Mouse (Mus musculus): ENCODE data around the gene Trpm8. TPM values are rescaled to one million over a fixed set of nuclear protein-coding genes. Genes with fewer than 3 reads are reported as not detected.

Gene Trpm8
- polyA plus RNA-seq, 1 experiment from 2014 or later: 0.04 TPM

- 63% methylated on average over 4 of the region's 4 CpGs for WGBS
- Histone ChIP-seq H3K9ac (ENCODE audit: low read length) (no peak overlapping the region), H3K27ac (replicated peaks in 1 of 2; ENCODE audit: control insufficient read depth in 1 of 2, insufficient read depth in 1 of 2, low read depth in 2 of 2, low read length in 2 of 2) (no peak overlapping the region), H3K36me3 (ENCODE audit: control insufficient read depth, insufficient read depth, low read length) (no peaks in the 10 kb centered on the region), H3K4me1 (ENCODE audit: control insufficient read depth in 2 of 2, insufficient read depth in 2 of 2, low read length in 2 of 2) (no peaks in the 10 kb centered on the region), H3K9me3 (ENCODE audit: control insufficient read depth, low read length) (peaks cover 71% of the 10 kb centered on the region), H3K4me2 (ENCODE audit: low read length) (no peak overlapping the region), H3K4me3 (ENCODE audit: control insufficient read depth in 1 of 2, insufficient read depth in 1 of 2, low read depth in 1 of 2, low read length in 2 of 2) (no peak overlapping the region), H3K27me3 (ENCODE audit: control insufficient read depth, insufficient read depth, low read length) (no peaks in the 10 kb centered on the region)
- no peak for ATAC-seq (ENCODE audit: insufficient number of reproducible peaks, insufficient read depth, low FRiP score, low read depth)
These were observed 18.9 kb downstream of the Trpm8 start for GRCm38 (mm10) chr1:88296171-88296920.

- ATAC-seq (ENCODE audit: insufficient number of reproducible peaks, insufficient read depth, low FRiP score, low read depth): no peak
- H3K9me3 ChIP-seq (ENCODE audit: control insufficient read depth, low read length): peaks cover 76% of the 10 kb centered on the region
These were observed 20.2 kb downstream of the Trpm8 start for GRCm38 (mm10) chr1:88297480-88298258.

GRCm38 (mm10) chr1:88298686-88299528 lies 21.4 kb downstream of the Trpm8 start:
- peaks cover 85% of the 10 kb centered on the region for H3K9me3 ChIP-seq (ENCODE audit: control insufficient read depth, low read length)

More at GRCm38 (mm10) chr1:88297480-88298258, 20.2 kb downstream of the Trpm8 start:
- Histone ChIP-seq H3K36me3 (ENCODE audit: control insufficient read depth, insufficient read depth, low read length) (no peaks in the 10 kb centered on the region), H3K27me3 (ENCODE audit: control insufficient read depth, insufficient read depth, low read length) (no peaks in the 10 kb centered on the region), H3K4me3 (ENCODE audit: control insufficient read depth in 1 of 2, insufficient read depth in 1 of 2, low read depth in 1 of 2, low read length in 2 of 2) (no peak overlapping the region), H3K27ac (replicated peaks in 1 of 2; ENCODE audit: control insufficient read depth in 1 of 2, insufficient read depth in 1 of 2, low read depth in 2 of 2, low read length in 2 of 2) (no peak overlapping the region), H3K4me2 (ENCODE audit: low read length) (no peak overlapping the region), H3K9ac (ENCODE audit: low read length) (no peak overlapping the region), H3K4me1 (ENCODE audit: control insufficient read depth in 2 of 2, insufficient read depth in 2 of 2, low read length in 2 of 2) (no peaks in the 10 kb centered on the region)
- WGBS: 64% methylated on average over 7 of the region's 7 CpGs

GRCm38 (mm10) chr1:88299529-88299945 lies 22.1 kb downstream of the Trpm8 start:
- H3K27ac ChIP-seq (replicated peaks in 1 of 2; ENCODE audit: control insufficient read depth in 1 of 2, insufficient read depth in 1 of 2, low read depth in 2 of 2, low read length in 2 of 2): no peak overlapping the region
- peaks cover 87% of the 10 kb centered on the region for H3K9me3 ChIP-seq (ENCODE audit: control insufficient read depth, low read length)
- no peaks in the 10 kb centered on the region for H3K27me3 ChIP-seq (ENCODE audit: control insufficient read depth, insufficient read depth, low read length)
- ATAC-seq (ENCODE audit: insufficient number of reproducible peaks, insufficient read depth, low FRiP score, low read depth): no peak
- no peaks in the 10 kb centered on the region for H3K4me1 ChIP-seq (ENCODE audit: control insufficient read depth in 2 of 2, insufficient read depth in 2 of 2, low read length in 2 of 2)
- H3K9ac ChIP-seq (ENCODE audit: low read length): no peak overlapping the region
- H3K36me3 ChIP-seq (ENCODE audit: control insufficient read depth, insufficient read depth, low read length): no peaks in the 10 kb centered on the region
- no peak overlapping the region for H3K4me3 ChIP-seq (ENCODE audit: control insufficient read depth in 1 of 2, insufficient read depth in 1 of 2, low read depth in 1 of 2, low read length in 2 of 2)
- no peak overlapping the region for H3K4me2 ChIP-seq (ENCODE audit: low read length)
- 67% methylated on average over 2 of the region's 2 CpGs for WGBS

More at GRCm38 (mm10) chr1:88298686-88299528, 21.4 kb downstream of the Trpm8 start:
- Histone ChIP-seq H3K36me3 (ENCODE audit: control insufficient read depth, insufficient read depth, low read length) (no peaks in the 10 kb centered on the region), H3K4me2 (ENCODE audit: low read length) (no peak overlapping the region), H3K27me3 (ENCODE audit: control insufficient read depth, insufficient read depth, low read length) (no peaks in the 10 kb centered on the region), H3K4me3 (ENCODE audit: control insufficient read depth in 1 of 2, insufficient read depth in 1 of 2, low read depth in 1 of 2, low read length in 2 of 2) (no peak overlapping the region), H3K9ac (ENCODE audit: low read length) (no peak overlapping the region), H3K4me1 (ENCODE audit: control insufficient read depth in 2 of 2, insufficient read depth in 2 of 2, low read length in 2 of 2) (no peaks in the 10 kb centered on the region), H3K27ac (replicated peaks in 1 of 2; ENCODE audit: control insufficient read depth in 1 of 2, insufficient read depth in 1 of 2, low read depth in 2 of 2, low read length in 2 of 2) (no peak overlapping the region)
- no peak for ATAC-seq (ENCODE audit: insufficient number of reproducible peaks, insufficient read depth, low FRiP score, low read depth)
- WGBS: 53% methylated on average over 4 of the region's 4 CpGs

- 34% methylated on average over 5 of the region's 5 CpGs for WGBS
- Histone ChIP-seq H3K4me3 (ENCODE audit: control insufficient read depth in 1 of 2, insufficient read depth in 1 of 2, low read depth in 1 of 2, low read length in 2 of 2) (no peak overlapping the region), H3K9me3 (ENCODE audit: control insufficient read depth, low read length) (peaks cover 90% of the 10 kb centered on the region), H3K9ac (ENCODE audit: low read length) (no peak overlapping the region), H3K4me2 (ENCODE audit: low read length) (no peak overlapping the region), H3K27ac (replicated peaks in 1 of 2; ENCODE audit: control insufficient read depth in 1 of 2, insufficient read depth in 1 of 2, low read depth in 2 of 2, low read length in 2 of 2) (no peak overlapping the region), H3K27me3 (ENCODE audit: control insufficient read depth, insufficient read depth, low read length) (no peaks in the 10 kb centered on the region), H3K4me1 (ENCODE audit: control insufficient read depth in 2 of 2, insufficient read depth in 2 of 2, low read length in 2 of 2) (no peaks in the 10 kb centered on the region), H3K36me3 (ENCODE audit: control insufficient read depth, insufficient read depth, low read length) (no peaks in the 10 kb centered on the region)
- ATAC-seq (ENCODE audit: insufficient number of reproducible peaks, insufficient read depth, low FRiP score, low read depth): peak; percentile 5; the same call in 1 of the 2 replicates
These were observed 23.0 kb downstream of the Trpm8 start for GRCm38 (mm10) chr1:88300301-88301050.

- no peaks in the 10 kb centered on the region for H3K4me1 ChIP-seq (ENCODE audit: control insufficient read depth in 2 of 2, insufficient read depth in 2 of 2, low read length in 2 of 2)
- H3K9ac ChIP-seq (ENCODE audit: low read length): no peak overlapping the region
- no peak overlapping the region for H3K4me3 ChIP-seq (ENCODE audit: control insufficient read depth in 1 of 2, insufficient read depth in 1 of 2, low read depth in 1 of 2, low read length in 2 of 2)
- no peaks in the 10 kb centered on the region for H3K36me3 ChIP-seq (ENCODE audit: control insufficient read depth, insufficient read depth, low read length)
- ATAC-seq (ENCODE audit: insufficient number of reproducible peaks, insufficient read depth, low FRiP score, low read depth): no peak
- no peak overlapping the region for H3K4me2 ChIP-seq (ENCODE audit: low read length)
- no peak overlapping the region for H3K27ac ChIP-seq (replicated peaks in 1 of 2; ENCODE audit: control insufficient read depth in 1 of 2, insufficient read depth in 1 of 2, low read depth in 2 of 2, low read length in 2 of 2)
- H3K27me3 ChIP-seq (ENCODE audit: control insufficient read depth, insufficient read depth, low read length): no peaks in the 10 kb centered on the region
- H3K9me3 ChIP-seq (ENCODE audit: control insufficient read depth, low read length): peaks cover 86% of the 10 kb centered on the region
- WGBS: 58% methylated on average over 9 of the region's 9 CpGs
These were observed 23.9 kb downstream of the Trpm8 start for GRCm38 (mm10) chr1:88301121-88302014.
